8 mouse cellular contexts compared by ENCODE assay signal in the genomic region with DNA sequence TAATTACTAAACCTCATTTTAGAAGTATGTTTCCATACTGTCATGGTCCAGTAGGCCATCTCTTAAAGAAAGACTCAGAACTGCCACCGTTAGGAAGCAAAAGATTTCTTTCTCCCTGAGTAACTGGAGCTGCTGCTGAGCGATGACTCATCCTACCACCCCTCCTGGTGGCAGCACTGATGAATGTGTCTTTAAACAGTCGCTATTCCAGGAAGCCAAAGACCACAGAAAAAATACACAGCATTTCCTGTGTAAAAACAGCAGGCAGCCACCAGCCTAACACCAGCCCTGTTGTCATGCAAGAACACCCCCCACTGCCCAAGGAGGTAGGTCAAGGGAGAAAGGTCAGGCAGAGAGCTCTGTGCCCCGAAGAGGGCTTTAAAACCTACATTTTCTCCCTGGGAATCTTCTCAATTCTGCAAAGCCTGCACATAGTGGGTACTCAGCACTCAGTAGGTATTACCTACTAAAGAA.
DNase-seq lines count a peak whose midpoint lies in the region; ATAC-seq and TF ChIP-seq lines count a peak whose summit lies in the region.

No protein-coding gene starts in this region.

- no peaks in the 10 kb centered on the region; the same call in 1 of the 2 replicates for H3K27me3 ChIP-seq in heart, embryonic 10.5 days (ENCODE audit: insufficient read depth, poor library complexity, severe bottlenecking)
- H3K27me3 ChIP-seq in kidney, embryonic 14.5 days (ENCODE audit: control insufficient read depth, insufficient read depth, low read length), result no peaks in the 10 kb centered on the region
- H3K27me3 ChIP-seq in limb, embryonic 14.5 days (ENCODE audit: control insufficient read depth, insufficient read depth, low read length), result no peaks in the 10 kb centered on the region
- H3K27me3 ChIP-seq in midbrain, embryonic 14.5 days (ENCODE audit: control insufficient read depth, insufficient read depth, low read length), result no peaks in the 10 kb centered on the region
- no peaks in the 10 kb centered on the region for H3K27me3 ChIP-seq in stomach, embryonic 16.5 days (ENCODE audit: control insufficient read depth, insufficient read depth, low read length)

- H3K27ac ChIP-seq in heart, embryonic 10.5 days, result peak overlapping the region; percentile 80
- peak overlapping the region; percentile 63; the same call in 1 of the 2 replicates for H3K27ac ChIP-seq in kidney, embryonic 14.5 days (ENCODE audit: low read depth, low read length)
- H3K27ac ChIP-seq in limb, embryonic 14.5 days (replicated peaks; ENCODE audit: low read depth, low read length), result peak overlapping the region; percentile 65
- peak overlapping the region; percentile 14 for H3K27ac ChIP-seq in midbrain, embryonic 14.5 days (replicated peaks; ENCODE audit: low read depth, low read length)
- peak overlapping the region; percentile 80 for H3K27ac ChIP-seq in stomach, embryonic 16.5 days (ENCODE audit: low read length)

- TF ChIP-seq POLR2A in limb, embryonic 14.5 days (IDR thresholded peaks at IDR 0.05; ENCODE audit: borderline replicate concordance, extremely low read depth, insufficient read depth, insufficient read length), result no peak

- WGBS in heart, embryonic 10.5 days, result 3% methylated on average over 4 of the region's 4 CpGs
- 2% methylated on average over 4 of the region's 4 CpGs for WGBS in kidney, embryonic 14.5 days
- 3% methylated on average over 4 of the region's 4 CpGs for WGBS in limb, embryonic 14.5 days
- 3% methylated on average over 4 of the region's 4 CpGs for WGBS in midbrain, embryonic 14.5 days
- 4% methylated on average over 4 of the region's 4 CpGs for WGBS in stomach, embryonic 16.5 days

- peak; percentile 86 for ATAC-seq in kidney, embryonic 14.5 days (ENCODE audit: low FRiP score, low TSS enrichment)
- ATAC-seq in limb, embryonic 14.5 days (ENCODE audit: low FRiP score, low read depth), result peak; percentile 44; the same call in 1 of the 2 replicates
- peak; percentile 37 for ATAC-seq in midbrain, embryonic 14.5 days (ENCODE audit: low FRiP score, low TSS enrichment)
- ATAC-seq in stomach, embryonic 16.5 days (ENCODE audit: insufficient read depth, low FRiP score), result peak; percentile 73; the same call in 1 of the 2 replicates

- peaks cover 12% of the 10 kb centered on the region for H3K4me1 ChIP-seq in heart, embryonic 10.5 days
- H3K4me1 ChIP-seq in kidney, embryonic 14.5 days (ENCODE audit: control insufficient read depth, insufficient read depth, low read length), result peaks cover 13% of the 10 kb centered on the region; the same call in 1 of the 2 replicates
- H3K4me1 ChIP-seq in limb, embryonic 14.5 days (ENCODE audit: control insufficient read depth, insufficient read depth, low read length), result peaks cover 26% of the 10 kb centered on the region
- H3K4me1 ChIP-seq in midbrain, embryonic 14.5 days (ENCODE audit: control insufficient read depth, insufficient read depth, low read length), result 0 out of 2 replicates have a peak, but pooled peaks cover 10% of the 10 kb centered on the region
- peaks cover 14% of the 10 kb centered on the region for H3K4me1 ChIP-seq in stomach, embryonic 16.5 days (ENCODE audit: control insufficient read depth, insufficient read depth, low read length)

- peak; percentile 54 for DNase-seq in ovary, adult 18-20 months (ENCODE audit: low spot score)
- DNase-seq in ovary, postnatal 10 days (ENCODE audit: low spot score), result no peak
- DNase-seq in embryo, embryonic 11.5 days (ENCODE audit: low read depth, low spot score), result peak; percentile 48
- DNase-seq in heart, embryonic 10.5 days (ENCODE audit: low spot score), result peak; percentile 79
- peak; percentile 70 for DNase-seq in limb, embryonic 14.5 days (ENCODE audit: low spot score)
- DNase-seq in midbrain, embryonic 14.5 days, result peak; percentile 76

- H3K9me3 ChIP-seq in heart, embryonic 10.5 days, result no peaks in the 10 kb centered on the region
- H3K9me3 ChIP-seq in kidney, embryonic 14.5 days (ENCODE audit: control insufficient read depth, low read length), result no peaks in the 10 kb centered on the region
- no peaks in the 10 kb centered on the region for H3K9me3 ChIP-seq in limb, embryonic 14.5 days (ENCODE audit: control insufficient read depth, low read length)
- H3K9me3 ChIP-seq in midbrain, embryonic 14.5 days (ENCODE audit: control insufficient read depth, low read length), result no peaks in the 10 kb centered on the region
- no peaks in the 10 kb centered on the region for H3K9me3 ChIP-seq in stomach, embryonic 16.5 days (replicated peaks; ENCODE audit: control insufficient read depth, low read length)

- H3K9ac ChIP-seq in kidney, embryonic 14.5 days (ENCODE audit: low read depth, low read length), result no peak overlapping the region
- no peak overlapping the region for H3K9ac ChIP-seq in limb, embryonic 14.5 days (ENCODE audit: low read depth, low read length, severe bottlenecking)
- H3K9ac ChIP-seq in midbrain, embryonic 14.5 days (replicated peaks; ENCODE audit: low read length), result peak overlapping the region; percentile 53; the same call in 1 of the 2 replicates
- H3K9ac ChIP-seq in stomach, embryonic 16.5 days (ENCODE audit: low read length), result peak overlapping the region; percentile 58; the same call in 1 of the 2 replicates

- H3K4me2 ChIP-seq in kidney, embryonic 14.5 days (replicated peaks; ENCODE audit: low read depth, low read length), result peak overlapping the region; percentile 40; the same call in 1 of the 2 replicates
- peak overlapping the region; percentile 17; the same call in 1 of the 2 replicates for H3K4me2 ChIP-seq in limb, embryonic 14.5 days (replicated peaks; ENCODE audit: low read depth, low read length, severe bottlenecking)
- peak overlapping the region; percentile 66 for H3K4me2 ChIP-seq in midbrain, embryonic 14.5 days (ENCODE audit: low read length)
- H3K4me2 ChIP-seq in stomach, embryonic 16.5 days (ENCODE audit: low read depth, low read length), result peak overlapping the region; percentile 52

- no peaks in the 10 kb centered on the region for H3K36me3 ChIP-seq in heart, embryonic 10.5 days
- no peaks in the 10 kb centered on the region for H3K36me3 ChIP-seq in kidney, embryonic 14.5 days (ENCODE audit: control insufficient read depth, insufficient read depth, low read length)
- H3K36me3 ChIP-seq in limb, embryonic 14.5 days (ENCODE audit: control insufficient read depth, insufficient read depth, low read length), result no peaks in the 10 kb centered on the region
- no peaks in the 10 kb centered on the region for H3K36me3 ChIP-seq in midbrain, embryonic 14.5 days (ENCODE audit: control insufficient read depth, insufficient read depth, low read length)
- H3K36me3 ChIP-seq in stomach, embryonic 16.5 days (ENCODE audit: control insufficient read depth, insufficient read depth, low read length), result no peaks in the 10 kb centered on the region

- peak overlapping the region; percentile 58; the same call in 1 of the 2 replicates for H3K4me3 ChIP-seq in heart, embryonic 10.5 days
- peak overlapping the region; percentile 29; the same call in 1 of the 2 replicates for H3K4me3 ChIP-seq in kidney, embryonic 14.5 days (ENCODE audit: low read length)
- H3K4me3 ChIP-seq in limb, embryonic 14.5 days (replicated peaks; ENCODE audit: low read length), result no peak overlapping the region
- peak overlapping the region; percentile 39; the same call in 1 of the 2 replicates for H3K4me3 ChIP-seq in midbrain, embryonic 14.5 days (replicated peaks; ENCODE audit: low read depth, low read length)
- 0 out of 2 replicates have a peak overlapping the region, but pooled peaks have one; percentile 40 for H3K4me3 ChIP-seq in stomach, embryonic 16.5 days (replicated peaks; ENCODE audit: low read length)

Comparison
In these comparisons a context has a peak if more than half of its experiments do, and no peak if none do; other contexts are left out.
1. H3K27ac ChIP-seq: peak in every context shown above with its lines; median percentile 80 in heart, embryonic 10.5 days; 80 in stomach, embryonic 16.5 days; 65 in limb, embryonic 14.5 days; 63 in kidney, embryonic 14.5 days; 14 in midbrain, embryonic 14.5 days.
2. H3K9ac ChIP-seq: peak in midbrain, embryonic 14.5 days (single experiment) and stomach, embryonic 16.5 days (single experiment); none in kidney, embryonic 14.5 days (single experiment) and limb, embryonic 14.5 days (single experiment).
3. Peak in every context shown above with its lines, with median percentiles within 50 percentile points of each other: ATAC-seq and H3K4me2 ChIP-seq.